Mouse (Mus musculus) liver, embryonic 14.5 days (tissue): Measurements from ENCODE around the gene Cmc2. TPM values are rescaled to one million over a fixed set of nuclear protein-coding genes. Genes with fewer than 3 reads are reported as not detected.

Source experiments
- ATAC-seq: fragments of 200-750 bp; cut with Nextera tagmentation; 2 replicates; pipeline ENCODE4 v1.8.0; 2017; ENCODE audit warnings: moderate number of reproducible peaks, mild to moderate bottlenecking, moderate library complexity; ENCODE audit not compliant: insufficient read depth
- DNase-seq, 3 experiments: peaks; one replicate each; pipeline ENCODE4 v3.0.0-alpha.2; 2012 to 2013; ENCODE audit warnings: low read depth in 3 of 3, low spot score in 3 of 3
- H3K27ac ChIP-seq: fragments of 300-500 bp; sonication (generic); 2 replicates; pipeline ENCODE4 v1.5.1; 2014; ENCODE audit warnings: moderate library complexity, mild to moderate bottlenecking, control low read depth, inconsistent platforms
- H3K27me3 ChIP-seq: fragments of 300-500 bp; sonication (generic); 2 replicates; pipeline ENCODE4 v1.6.1; 2014; ENCODE audit warnings: mild to moderate bottlenecking, low read length, moderate library complexity; ENCODE audit not compliant: control insufficient read depth, insufficient read depth
- H3K36me3 ChIP-seq: fragments of 300-500 bp; sonication (generic); replicated peaks from 2 replicates; pipeline ENCODE4 v1.6.1; 2014; ENCODE audit warnings: low read depth; ENCODE audit not compliant: control insufficient read depth, insufficient read depth
- H3K4me1 ChIP-seq, 2 experiments: fragments of 200-500 bp in 1 of 2; fragments of 300-500 bp in 1 of 2; sonication (generic) in 1 of 2; replicated peaks; 2 replicates each; pipeline ENCODE4 v1.6.1; 2012 to 2014; ENCODE audit warnings: antibody characterized with exemption in 1 of 2, inconsistent platforms in 1 of 2, low read length in 1 of 2; ENCODE audit not compliant: control insufficient read depth in 2 of 2, insufficient read depth in 2 of 2
- H3K4me2 ChIP-seq: fragments of 300-500 bp; sonication (generic); 2 replicates; pipeline ENCODE4 v1.6.1; 2014; ENCODE audit warnings: low read depth, mild to moderate bottlenecking, control low read depth, moderate library complexity
- H3K4me3 ChIP-seq, 2 experiments: fragments of 200-500 bp in 1 of 2; fragments of 300-500 bp in 1 of 2; sonication (generic) in 1 of 2; 2 replicates each; pipeline ENCODE4 v1.5.1; 2012 to 2014; ENCODE audit warnings: low read depth in 2 of 2, low read length in 2 of 2, mild to moderate bottlenecking in 2 of 2, control low read depth in 1 of 2, inconsistent platforms in 1 of 2, moderate library complexity in 1 of 2; ENCODE audit not compliant: insufficient read depth in 1 of 2
- H3K9ac ChIP-seq: fragments of 300-500 bp; sonication (generic); replicated peaks from 2 replicates; pipeline ENCODE4 v1.6.1; 2014; ENCODE audit warnings: mild to moderate bottlenecking, control low read depth, moderate library complexity
- H3K9me3 ChIP-seq: fragments of 300-500 bp; sonication (generic); 2 replicates; pipeline ENCODE4 v1.6.1; 2016; ENCODE audit warnings: low read length, mixed read lengths; ENCODE audit not compliant: control insufficient read depth
- CTCF ChIP-seq: IDR thresholded peaks from 2 replicates; pipeline ENCODE4 v1.5.1; 2016; ENCODE audit warnings: antibody characterized with exemption, low read depth, control low read depth
- EP300 ChIP-seq: IDR thresholded peaks from 2 replicates; pipeline ENCODE4 v1.6.1; 2016; ENCODE audit warnings: antibody characterized with exemption, low read depth
- WGBS: fragments of 180-500 bp; shearing (Covaris S2); extraction: QIAGEN DNeasy Blood & Tissue Kit; methylation state at CpG from one replicate; pipeline ENCODE4 v1.1.7; 2014; ENCODE audit not compliant: insufficient replicate concordance; 5-methylcytosine and 5-hydroxymethylcytosine counted together
- polyA plus RNA-seq, 2 experiments: library from polyadenylated mRNA; depleted of rRNA in 1 of 2; stranded (reverse) in 1 of 2; unstranded in 1 of 2; fragments of >200 nt; fragmentation: Nextera tagmentation in 1 of 2; extraction: Ambion mirVana in 1 of 2; gene quantifications; 2 replicates each; pipeline versions ENCODE4 v1.2.1 to v1.2.3; 2012 to 2014

The Cmc2 gene
- polyA plus RNA-seq, 2 experiments, result 20.6 to 87.6 TPM

GRCm38 (mm10) chr8:116887813-116888212, 33.4 kb downstream of the Cmc2 start:
- no peaks in the 10 kb centered on the region for H3K4me1 ChIP-seq
- 67% methylated on average over 4 of the region's 4 CpGs for WGBS
- no peak for ATAC-seq
- TF ChIP-seq EP300 (no peak), CTCF (no peak)
- no peak overlapping the region for H3K4me3 ChIP-seq
- DNase-seq, result no peak
- no peaks in the 10 kb centered on the region for H3K9me3 ChIP-seq
- no peaks in the 10 kb centered on the region for H3K27me3 ChIP-seq
- no peak overlapping the region for H3K27ac ChIP-seq
- H3K36me3 ChIP-seq, result peaks cover 8% of the 10 kb centered on the region; the same call in 1 of the 2 replicates
- H3K9ac ChIP-seq, result no peak overlapping the region
- no peak overlapping the region for H3K4me2 ChIP-seq

GRCm38 (mm10) chr8:116881396-116881795, 39.9 kb downstream of the Cmc2 start:
- no peak overlapping the region for H3K9ac ChIP-seq
- no peaks in the 10 kb centered on the region for H3K4me1 ChIP-seq
- H3K4me3 ChIP-seq, result no peak overlapping the region
- no peak for DNase-seq
- H3K4me2 ChIP-seq, result no peak overlapping the region
- H3K27me3 ChIP-seq, result no peaks in the 10 kb centered on the region
- WGBS, result 67% methylated on average over 8 of the region's 8 CpGs
- no peak for ATAC-seq
- H3K9me3 ChIP-seq, result no peaks in the 10 kb centered on the region
- no peak overlapping the region for H3K27ac ChIP-seq
- H3K36me3 ChIP-seq, result no peaks in the 10 kb centered on the region
- TF ChIP-seq CTCF, result no peak
- TF ChIP-seq EP300, result no peak

- no peaks in the 10 kb centered on the region for H3K9me3 ChIP-seq
- no peak overlapping the region for H3K4me3 ChIP-seq
- no peak overlapping the region for H3K27ac ChIP-seq
- DNase-seq, result no peak
- WGBS, result 76% methylated on average over 17 of the region's 17 CpGs
- no peaks in the 10 kb centered on the region for H3K36me3 ChIP-seq
- H3K27me3 ChIP-seq, result no peaks in the 10 kb centered on the region
- ATAC-seq, result no peak
- H3K4me2 ChIP-seq, result no peak overlapping the region
- no peak overlapping the region for H3K9ac ChIP-seq
- H3K4me1 ChIP-seq, result no peaks in the 10 kb centered on the region
- no peak for TF ChIP-seq EP300
- TF ChIP-seq CTCF, result no peak
Measured at GRCm38 (mm10) chr8:116875798-116876450, 45.3 kb downstream of the Cmc2 start.

- WGBS, result 68% methylated on average over 8 of the region's 8 CpGs
- Histone ChIP-seq H3K27me3 (no peaks in the 10 kb centered on the region), H3K27ac (no peak overlapping the region), H3K9ac (no peak overlapping the region), H3K4me2 (no peak overlapping the region), H3K36me3 (no peaks in the 10 kb centered on the region), H3K4me1 (no peaks in the 10 kb centered on the region), H3K9me3 (no peaks in the 10 kb centered on the region), H3K4me3 (no peak overlapping the region)
- no peak for ATAC-seq
- TF ChIP-seq EP300 (no peak), CTCF (no peak)
- no peak for DNase-seq
Measured at GRCm38 (mm10) chr8:116873986-116874385, 47.3 kb downstream of the Cmc2 start.

GRCm38 (mm10) chr8:116873586-116873985, 47.7 kb downstream of the Cmc2 start:
- H3K4me3 ChIP-seq, result no peak overlapping the region
- WGBS, result 66% methylated on average over 11 of the region's 11 CpGs

More at GRCm38 (mm10) chr8:116873586-116873985, 47.7 kb downstream of the Cmc2 start:
- no peak overlapping the region for H3K4me2 ChIP-seq
- no peak overlapping the region for H3K9ac ChIP-seq
- H3K4me1 ChIP-seq, result no peaks in the 10 kb centered on the region
- TF ChIP-seq CTCF, result no peak
- TF ChIP-seq EP300, result no peak
- no peaks in the 10 kb centered on the region for H3K27me3 ChIP-seq
- no peaks in the 10 kb centered on the region for H3K36me3 ChIP-seq
- ATAC-seq (no peak), DNase-seq (no peak)
- H3K27ac ChIP-seq, result no peak overlapping the region
- H3K9me3 ChIP-seq, result no peaks in the 10 kb centered on the region
